Mouse (Mus musculus) lung, embryonic 14.5 days (tissue): ENCODE measurements around the gene Vpreb3. TPM values are rescaled to one million over a fixed set of nuclear protein-coding genes. Genes with fewer than 3 reads are reported as not detected.

Source experiments
- ATAC-seq: fragments of 200-750 bp; cut with Nextera tagmentation; 2 replicates; pipeline ENCODE4 v1.8.0; 2017; ENCODE audit warnings: mild to moderate bottlenecking, moderate TSS enrichment, moderate library complexity; ENCODE audit not compliant: insufficient read depth
- DNase-seq: peaks from one replicate; pipeline ENCODE4 v3.0.0-alpha.2; 2015
- H3K27ac ChIP-seq: fragments of 300-500 bp; sonication (generic); 2 replicates; pipeline ENCODE4 v1.5.1; 2014; ENCODE audit warnings: low read depth, mild to moderate bottlenecking, moderate library complexity
- H3K27me3 ChIP-seq: fragments of 300-500 bp; sonication (generic); 2 replicates; pipeline ENCODE4 v1.6.1; 2014; ENCODE audit warnings: low read length, control low read depth; ENCODE audit not compliant: insufficient read depth
- H3K36me3 ChIP-seq: fragments of 300-500 bp; sonication (generic); 2 replicates; pipeline ENCODE4 v1.6.1; 2014; ENCODE audit warnings: control low read depth; ENCODE audit not compliant: insufficient read depth
- H3K4me1 ChIP-seq: fragments of 300-500 bp; sonication (generic); 2 replicates; pipeline ENCODE4 v1.6.1; 2014; ENCODE audit warnings: antibody characterized with exemption, control low read depth; ENCODE audit not compliant: insufficient read depth
- H3K4me2 ChIP-seq: fragments of 300-500 bp; sonication (generic); 2 replicates; pipeline ENCODE4 v1.6.1; 2014; ENCODE audit warnings: mild to moderate bottlenecking
- H3K4me3 ChIP-seq: fragments of 300-500 bp; sonication (generic); 2 replicates; pipeline ENCODE4 v1.5.1; 2014; ENCODE audit warnings: low read depth, low read length
- H3K9ac ChIP-seq: fragments of 300-500 bp; sonication (generic); 2 replicates; pipeline ENCODE4 v1.6.1; 2014
- H3K9me3 ChIP-seq: fragments of 300-500 bp; sonication (generic); 2 replicates; pipeline ENCODE4 v1.6.1; 2016; ENCODE audit warnings: low read depth, low read length, control low read depth
- CTCF ChIP-seq: IDR thresholded peaks from 2 replicates; pipeline ENCODE4 v1.5.1; 2016; ENCODE audit warnings: antibody characterized with exemption, low read depth
- WGBS: fragments of 180-500 bp; shearing (Covaris S2); extraction: QIAGEN DNeasy Blood & Tissue Kit; methylation state at CpG from one replicate; pipeline ENCODE4 v1.1.7; 2014; 5-methylcytosine and 5-hydroxymethylcytosine counted together
- polyA plus RNA-seq: library from polyadenylated mRNA; unstranded; fragments of >200 nt; fragmentation: Nextera tagmentation; extraction: Ambion mirVana; gene quantifications from 2 replicates; pipeline ENCODE4 v1.2.1, GENCODE M21; 2014

The Vpreb3 gene
- polyA plus RNA-seq, 1 experiment from 2014 or later, result 0.63 TPM

DNA sequence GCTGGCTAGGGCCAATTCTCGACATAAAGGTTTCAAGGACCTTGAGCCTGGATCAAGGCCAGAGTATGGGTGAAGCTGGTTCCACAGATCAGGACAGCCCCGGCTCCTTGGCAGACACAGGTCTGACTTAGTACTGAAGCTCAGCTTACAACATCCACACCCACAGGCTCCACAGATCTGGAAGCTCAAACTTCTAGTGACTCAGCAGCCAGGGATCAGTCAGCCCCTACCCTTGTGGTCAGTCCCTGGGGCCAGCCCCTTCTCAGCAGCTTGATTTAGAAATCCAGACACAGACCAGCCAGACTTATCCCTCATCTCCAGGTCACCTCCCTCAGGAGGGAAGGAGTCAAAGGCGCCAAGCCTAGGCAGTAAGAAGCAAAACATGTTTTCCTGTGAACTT lies 44.0 kb upstream of the Vpreb3 start:
- DNase-seq (no peak), ATAC-seq (no peak)
- WGBS, result 68% methylated on average over 3 of the region's 3 CpGs
- Histone ChIP-seq H3K27me3 (no peaks in the 10 kb centered on the region), H3K4me1 (no peaks in the 10 kb centered on the region), H3K9me3 (no peaks in the 10 kb centered on the region), H3K27ac (no peak overlapping the region), H3K9ac (no peak overlapping the region), H3K4me2 (no peak overlapping the region), H3K4me3 (no peak overlapping the region), H3K36me3 (peaks cover 89% of the 10 kb centered on the region)
- no peak for TF ChIP-seq CTCF

DNA sequence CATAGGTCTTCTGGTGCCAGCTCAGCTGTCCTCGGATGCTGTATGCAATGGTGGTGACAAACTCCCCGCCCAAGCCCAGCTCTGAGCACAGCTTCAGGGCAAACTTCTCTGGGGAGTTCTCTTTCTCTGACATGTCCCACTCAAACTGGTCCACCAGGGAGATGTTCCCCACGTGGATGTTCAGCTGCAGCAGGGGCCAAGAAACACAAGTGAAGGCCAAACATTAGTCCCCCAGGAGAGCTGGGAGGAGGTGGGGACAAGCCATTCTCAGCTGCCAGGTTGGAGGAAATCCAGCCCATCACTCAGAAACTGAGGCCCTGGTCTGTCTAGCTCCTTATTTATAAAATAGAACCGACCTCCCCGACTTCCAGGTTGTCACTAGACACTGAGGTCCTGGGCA lies 38.5 kb upstream of the Vpreb3 start:
- ATAC-seq (no peak), DNase-seq (no peak)
- Histone ChIP-seq H3K36me3 (peaks cover 92% of the 10 kb centered on the region), H3K27ac (no peak overlapping the region), H3K4me3 (no peak overlapping the region), H3K27me3 (no peaks in the 10 kb centered on the region), H3K4me2 (no peak overlapping the region), H3K9ac (no peak overlapping the region), H3K4me1 (no peaks in the 10 kb centered on the region), H3K9me3 (no peaks in the 10 kb centered on the region)
- WGBS, result 87% methylated on average over 5 of the region's 5 CpGs
- no peak for TF ChIP-seq CTCF

DNA sequence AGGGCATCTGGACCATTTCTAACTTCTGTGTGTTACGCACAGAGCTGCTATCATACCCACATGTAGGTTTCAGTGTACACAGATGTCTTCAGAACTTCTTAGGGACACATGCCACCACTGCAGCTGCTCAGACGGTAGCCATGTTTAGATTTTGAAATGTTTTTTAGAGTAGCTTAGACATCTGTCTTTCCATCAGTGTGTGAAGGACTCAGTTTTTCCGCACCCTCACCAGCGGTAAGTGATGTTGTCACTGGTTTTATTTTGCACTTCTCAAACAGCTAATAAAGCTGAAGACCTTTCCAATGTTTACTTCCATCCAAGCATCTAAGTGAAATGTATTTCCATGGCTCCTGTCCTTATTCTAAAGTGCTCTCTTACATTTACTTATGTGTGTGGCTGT lies 36.0 kb upstream of the Vpreb3 start:
- Histone ChIP-seq H3K4me3 (no peak overlapping the region), H3K27me3 (no peaks in the 10 kb centered on the region), H3K36me3 (peaks cover 93% of the 10 kb centered on the region), H3K4me1 (no peaks in the 10 kb centered on the region), H3K9me3 (no peaks in the 10 kb centered on the region), H3K27ac (no peak overlapping the region), H3K9ac (no peak overlapping the region), H3K4me2 (no peak overlapping the region)
- DNase-seq (no peak), ATAC-seq (no peak)
- WGBS, result 84% methylated on average over 4 of the region's 4 CpGs
- no peak for TF ChIP-seq CTCF

DNA sequence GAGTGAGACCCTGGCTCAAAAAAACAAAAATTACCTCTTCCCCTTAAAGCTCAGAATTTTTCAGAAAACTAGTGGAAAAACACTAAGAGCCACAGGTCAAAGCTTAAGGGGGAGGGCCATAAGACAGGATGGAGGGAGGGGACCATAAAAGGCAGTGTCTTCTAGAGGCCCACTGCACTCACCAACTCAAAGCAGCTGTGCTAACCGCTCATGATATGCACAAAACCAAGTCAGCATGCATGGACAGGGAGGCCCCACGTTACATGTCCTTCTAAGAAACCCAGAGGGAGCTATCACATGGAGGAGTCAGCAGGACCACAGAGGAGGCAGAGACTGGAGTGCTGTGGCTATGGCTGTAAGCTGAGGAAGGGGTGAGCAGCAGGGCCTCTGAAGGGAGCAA lies 32.2 kb upstream of the Vpreb3 start:
- no peak for TF ChIP-seq CTCF
- peaks cover 85% of the 10 kb centered on the region for H3K36me3 ChIP-seq
- H3K9me3 ChIP-seq, result no peaks in the 10 kb centered on the region
- H3K4me1 ChIP-seq, result no peaks in the 10 kb centered on the region
- H3K4me2 ChIP-seq, result no peak overlapping the region
- no peak overlapping the region for H3K9ac ChIP-seq
- H3K27me3 ChIP-seq, result no peaks in the 10 kb centered on the region
- ATAC-seq (no peak), DNase-seq (no peak)
- H3K27ac ChIP-seq, result no peak overlapping the region
- H3K4me3 ChIP-seq, result no peak overlapping the region
- 76% methylated on average over 2 of the region's 2 CpGs for WGBS

DNA sequence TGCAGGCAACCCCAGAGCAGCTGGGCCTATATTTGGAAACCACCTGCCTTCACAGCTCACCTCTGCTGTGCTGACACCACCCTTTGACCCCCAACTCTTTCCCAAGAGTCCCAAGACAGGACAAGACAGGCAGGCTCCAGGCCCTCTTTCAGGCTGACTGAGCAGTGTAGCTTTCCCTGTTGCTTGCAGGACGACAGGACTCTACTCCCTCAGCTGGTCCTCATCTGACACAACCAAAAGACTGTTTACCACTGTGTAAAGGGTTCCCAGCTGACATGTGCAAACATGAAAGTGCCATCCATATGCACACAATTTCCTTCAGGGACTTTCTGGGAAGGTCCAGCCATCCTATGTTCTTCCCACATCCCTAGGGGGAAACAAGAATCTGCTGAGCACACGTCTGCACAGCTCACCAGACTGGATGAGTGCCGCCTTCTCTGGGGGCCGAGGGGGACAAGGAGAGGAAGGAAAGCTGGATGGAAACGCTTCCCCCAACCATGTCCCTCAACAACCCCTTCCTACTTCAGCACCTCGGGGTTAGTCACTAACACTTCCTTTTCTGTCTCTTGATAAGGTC lies 29.8 kb upstream of the Vpreb3 start:
- no peak overlapping the region for H3K9ac ChIP-seq
- H3K27ac ChIP-seq, result no peak overlapping the region
- peaks cover 77% of the 10 kb centered on the region for H3K36me3 ChIP-seq

DNA sequence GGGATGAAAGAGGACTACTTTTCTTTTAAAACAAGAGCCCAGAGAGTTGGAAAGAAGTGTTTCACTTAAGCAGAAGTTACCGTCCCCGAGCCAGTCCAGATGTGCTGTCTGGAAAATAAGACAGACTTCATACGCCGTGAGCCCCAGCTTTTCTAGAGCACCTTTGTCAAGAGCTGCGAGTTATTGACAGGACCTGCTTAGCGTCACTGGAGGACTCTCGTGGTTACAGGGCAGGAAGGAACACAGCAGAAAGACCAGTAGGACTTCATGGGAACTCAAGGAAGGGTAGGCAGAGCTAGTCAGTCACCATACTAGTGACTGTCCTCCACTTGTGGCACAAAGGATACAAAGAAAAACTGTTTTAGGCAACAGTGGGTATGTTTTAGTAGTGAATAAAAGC lies 27.3 kb upstream of the Vpreb3 start:
- 78% methylated on average over 7 of the region's 7 CpGs for WGBS
- H3K36me3 ChIP-seq, result peaks cover 69% of the 10 kb centered on the region

More for the DNA sequence above, 29.8 kb upstream of the Vpreb3 start:
- ATAC-seq, result peak; percentile 41; the same call in 1 of the 2 replicates
- H3K4me2 ChIP-seq, result no peak overlapping the region
- WGBS, result 51% methylated on average over 6 of the region's 6 CpGs
- DNase-seq, result no peak
- no peaks in the 10 kb centered on the region for H3K4me1 ChIP-seq
- H3K4me3 ChIP-seq, result no peak overlapping the region
- H3K9me3 ChIP-seq, result no peaks in the 10 kb centered on the region
- no peak for TF ChIP-seq CTCF
- no peaks in the 10 kb centered on the region for H3K27me3 ChIP-seq

DNA sequence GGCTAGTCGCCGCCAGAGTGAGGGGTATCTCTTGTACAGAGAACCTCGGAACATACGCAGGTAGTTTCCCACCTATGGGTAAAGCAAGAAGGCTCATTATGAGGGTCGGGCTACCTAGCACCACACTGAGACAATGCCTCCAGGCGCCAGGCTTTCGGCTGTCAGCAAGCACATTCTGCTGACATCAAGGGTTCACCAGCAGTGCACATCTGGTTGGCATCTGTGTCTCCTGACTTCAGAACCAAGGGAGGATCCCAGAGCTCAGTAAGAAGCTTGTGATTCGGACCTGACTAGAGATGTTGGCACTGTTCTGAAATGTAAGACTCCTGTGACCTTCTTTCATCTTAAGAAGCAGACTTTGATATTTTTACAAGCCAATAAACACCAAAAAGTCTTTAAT lies 26.0 kb upstream of the Vpreb3 start:
- Histone ChIP-seq H3K9me3 (no peaks in the 10 kb centered on the region), H3K4me1 (no peaks in the 10 kb centered on the region), H3K27ac (no peak overlapping the region), H3K9ac (no peak overlapping the region), H3K4me3 (no peak overlapping the region), H3K4me2 (no peak overlapping the region), H3K27me3 (no peaks in the 10 kb centered on the region), H3K36me3 (peaks cover 57% of the 10 kb centered on the region)
- no peak for ATAC-seq
- no peak for DNase-seq
- TF ChIP-seq CTCF, result no peak
- 75% methylated on average over 8 of the region's 8 CpGs for WGBS

More for the DNA sequence above, 27.3 kb upstream of the Vpreb3 start:
- H3K27ac ChIP-seq, result no peak overlapping the region
- no peak for ATAC-seq
- H3K4me1 ChIP-seq, result no peaks in the 10 kb centered on the region
- H3K4me3 ChIP-seq, result no peak overlapping the region
- no peaks in the 10 kb centered on the region for H3K27me3 ChIP-seq
- no peak overlapping the region for H3K9ac ChIP-seq
- TF ChIP-seq CTCF, result no peak
- no peaks in the 10 kb centered on the region for H3K9me3 ChIP-seq
- no peak for DNase-seq
- H3K4me2 ChIP-seq, result no peak overlapping the region
